Mouse (Mus musculus) midbrain, embryonic 11.5 days (tissue): ENCODE results near the gene Rbck1. TPM values are rescaled to one million over a fixed set of nuclear protein-coding genes. Genes with fewer than 3 reads are reported as not detected.

Source experiments
- polyA plus RNA-seq: library from polyadenylated mRNA; unstranded; fragments of >200 nt; fragmentation: Nextera tagmentation; extraction: Ambion mirVana; gene quantifications from 2 replicates; pipeline ENCODE4 v1.2.1, GENCODE M21; 2014

The Rbck1 gene
- polyA plus RNA-seq, 1 experiment from 2014 or later = 70.1 TPM

Other genes with a start within 250 kb of the Rbck1 start
- 14.2 and 14.6 TPM in 2 replicates for gene Srxn1, start 227.1 kb downstream of the Rbck1 start, polyA plus RNA-seq
- 2.8 and 3.2 TPM in 2 replicates for gene Tcf15, start 189.1 kb downstream of the Rbck1 start, polyA plus RNA-seq
- 60.1 and 63.8 TPM in 2 replicates for gene Csnk2a1, start 105.8 kb downstream of the Rbck1 start, polyA plus RNA-seq
- gene Tbc1d20, start 38.8 kb downstream of the Rbck1 start, polyA plus RNA-seq = 24.2 and 25.0 TPM in 2 replicates
- gene Trib3, start 11.4 kb upstream of the Rbck1 start, polyA plus RNA-seq = 1.1 and 1.2 TPM in 2 replicates
- 5.3 and 6.2 TPM in 2 replicates for gene Nrsn2, start 44.0 kb upstream of the Rbck1 start, polyA plus RNA-seq
- gene Sox12, start 65.4 kb upstream of the Rbck1 start, polyA plus RNA-seq = 16.9 and 17.8 TPM in 2 replicates
- gene Zcchc3, start 82.4 kb upstream of the Rbck1 start, polyA plus RNA-seq = 52.0 and 55.0 TPM in 2 replicates
- 0.40 and 0.93 TPM in 2 replicates for gene 6820408C15Rik, start 82.9 kb upstream of the Rbck1 start, polyA plus RNA-seq
- gene Defb23, start 132.0 kb upstream of the Rbck1 start, polyA plus RNA-seq = not detected in 2 replicates
- gene Defb20, start 144.4 kb upstream of the Rbck1 start, polyA plus RNA-seq = not detected in 2 replicates
- not detected in 2 replicates for gene Defb22, start 157.5 kb upstream of the Rbck1 start, polyA plus RNA-seq
- gene Defb26, start 179.0 kb upstream of the Rbck1 start, polyA plus RNA-seq = not detected in 2 replicates
- not detected in 2 replicates for gene Defb28, start 185.6 kb upstream of the Rbck1 start, polyA plus RNA-seq
- not detected in 2 replicates for gene Defb29, start 207.4 kb upstream of the Rbck1 start, polyA plus RNA-seq
- not detected in 2 replicates for gene Gm17416, start 236.7 kb upstream of the Rbck1 start, polyA plus RNA-seq
- not detected in 2 replicates for gene Defb21, start 240.1 kb upstream of the Rbck1 start, polyA plus RNA-seq
- not detected in 2 replicates for gene Defb19, start 247.7 kb upstream of the Rbck1 start, polyA plus RNA-seq